Mouse (Mus musculus): Measurements from ENCODE around the gene Gja4. TPM values are rescaled to one million over a fixed set of nuclear protein-coding genes. Genes with fewer than 3 reads are reported as not detected.

The Gja4 gene
- 9.6 and 11.1 TPM in 2 replicates for polyA plus RNA-seq (2016; fragmentation: Nextera tagmentation; extraction: Ambion mirVana)

DNA sequence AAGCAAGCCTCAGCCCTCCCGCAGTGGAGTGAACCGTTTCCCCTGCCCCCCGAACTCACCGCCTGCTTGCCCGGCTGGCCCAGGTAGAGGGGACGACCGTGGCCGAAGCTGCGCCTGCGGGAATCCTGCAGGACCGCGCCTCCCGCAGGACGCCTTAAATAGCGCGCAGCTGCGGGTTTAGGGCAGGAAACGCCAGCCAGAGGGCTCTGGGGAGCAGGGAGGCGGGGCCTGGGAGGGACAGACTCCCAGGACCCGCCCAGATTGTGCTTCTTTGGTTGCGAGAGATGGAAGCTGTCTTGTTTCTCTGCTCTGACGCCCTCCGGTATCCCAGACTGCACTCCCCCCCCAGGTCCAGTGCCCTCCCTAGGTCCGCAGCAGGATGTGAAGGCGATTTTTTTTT is at the start of gene Gja4:
Gene Gja4, minus strand, starts transcription at position 179 of the 400 bp plus-strand sequence.
- no peaks in the 10 kb centered on the region for H3K9me3 ChIP-seq
- peak within 1 kb of the TSS; percentile 63 for H3K27ac ChIP-seq
- peak within 1 kb of the TSS; percentile 60 for H3K4me3 ChIP-seq
- under 1% methylated on average over 25 of the region's 25 CpGs for WGBS
- DNase-seq (ENCODE audit: extremely low spot score, low spot score) = peak; percentile 57
- no peaks in the 10 kb centered on the region for H3K36me3 ChIP-seq (replicated peaks)
- peaks cover 23% of the 10 kb centered on the region for H3K4me1 ChIP-seq
- peaks cover 57% of the 10 kb centered on the region for H3K27me3 ChIP-seq (ENCODE audit: poor library complexity, severe bottlenecking)

- H3K4me1 ChIP-seq = peaks cover 13% of the 10 kb centered on the region
- no peak for DNase-seq (ENCODE audit: extremely low spot score, low spot score)
- H3K36me3 ChIP-seq (replicated peaks) = no peaks in the 10 kb centered on the region
- 69% methylated on average over 4 of the region's 4 CpGs for WGBS
- no peak overlapping the region for H3K27ac ChIP-seq
- peaks cover 18% of the 10 kb centered on the region for H3K27me3 ChIP-seq (ENCODE audit: poor library complexity, severe bottlenecking)
- H3K9me3 ChIP-seq = no peaks in the 10 kb centered on the region
- H3K4me3 ChIP-seq = no peak overlapping the region
Measured at GRCm38 (mm10) chr4:127363331-127363730, 49.5 kb upstream of the Gja4 start.

- H3K9me3 ChIP-seq = no peaks in the 10 kb centered on the region
- 87% methylated on average over 3 of the region's 3 CpGs for WGBS
- H3K36me3 ChIP-seq (replicated peaks) = no peaks in the 10 kb centered on the region
- peaks cover 21% of the 10 kb centered on the region for H3K4me1 ChIP-seq
- peaks cover 26% of the 10 kb centered on the region for H3K27me3 ChIP-seq (ENCODE audit: poor library complexity, severe bottlenecking)
- H3K4me3 ChIP-seq = no peak overlapping the region
- no peak overlapping the region for H3K27ac ChIP-seq
- no peak for DNase-seq (ENCODE audit: extremely low spot score, low spot score)
Measured at GRCm38 (mm10) chr4:127362520-127362919, 48.7 kb upstream of the Gja4 start.

DNA sequence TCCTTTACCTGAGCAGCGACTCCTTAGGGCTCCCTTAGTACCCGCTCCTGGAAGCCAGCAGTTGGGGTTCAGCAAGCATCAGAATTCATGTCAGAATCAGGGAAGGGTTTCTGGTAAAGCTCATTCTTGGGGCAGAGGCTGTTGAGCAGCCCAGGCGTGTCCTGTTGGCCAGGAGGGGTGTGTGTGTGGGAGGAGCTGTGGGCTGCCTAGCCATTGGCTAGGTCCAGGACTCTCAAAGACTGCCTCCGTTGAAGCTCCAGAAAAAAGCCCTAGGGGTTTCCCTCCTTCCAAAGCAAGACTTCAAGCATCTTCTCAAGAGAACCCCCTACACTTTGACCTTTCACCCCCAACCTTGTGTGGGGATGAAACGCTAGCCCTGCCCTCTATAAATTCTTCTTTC is 44.2 kb upstream of the Gja4 start, which contains the start of gene Gjb5:
Gene Gjb5, minus strand, starts transcription at position 164 of the 400 bp plus-strand sequence.
- WGBS = 28% methylated on average over 5 of the region's 5 CpGs
- H3K4me3 ChIP-seq = 0 out of 2 replicates have a peak within 1 kb of the TSS, but pooled peaks have one; percentile 3
- DNase-seq (ENCODE audit: extremely low spot score, low spot score) = no peak
- peaks cover 35% of the 10 kb centered on the region for H3K4me1 ChIP-seq
- 0 out of 2 replicates have a peak within 1 kb of the TSS, but pooled peaks have one; percentile 7 for H3K27ac ChIP-seq
- no peaks in the 10 kb centered on the region for H3K36me3 ChIP-seq (replicated peaks)
- no peaks in the 10 kb centered on the region for H3K9me3 ChIP-seq
- peaks cover 28% of the 10 kb centered on the region for H3K27me3 ChIP-seq (ENCODE audit: poor library complexity, severe bottlenecking)

DNA sequence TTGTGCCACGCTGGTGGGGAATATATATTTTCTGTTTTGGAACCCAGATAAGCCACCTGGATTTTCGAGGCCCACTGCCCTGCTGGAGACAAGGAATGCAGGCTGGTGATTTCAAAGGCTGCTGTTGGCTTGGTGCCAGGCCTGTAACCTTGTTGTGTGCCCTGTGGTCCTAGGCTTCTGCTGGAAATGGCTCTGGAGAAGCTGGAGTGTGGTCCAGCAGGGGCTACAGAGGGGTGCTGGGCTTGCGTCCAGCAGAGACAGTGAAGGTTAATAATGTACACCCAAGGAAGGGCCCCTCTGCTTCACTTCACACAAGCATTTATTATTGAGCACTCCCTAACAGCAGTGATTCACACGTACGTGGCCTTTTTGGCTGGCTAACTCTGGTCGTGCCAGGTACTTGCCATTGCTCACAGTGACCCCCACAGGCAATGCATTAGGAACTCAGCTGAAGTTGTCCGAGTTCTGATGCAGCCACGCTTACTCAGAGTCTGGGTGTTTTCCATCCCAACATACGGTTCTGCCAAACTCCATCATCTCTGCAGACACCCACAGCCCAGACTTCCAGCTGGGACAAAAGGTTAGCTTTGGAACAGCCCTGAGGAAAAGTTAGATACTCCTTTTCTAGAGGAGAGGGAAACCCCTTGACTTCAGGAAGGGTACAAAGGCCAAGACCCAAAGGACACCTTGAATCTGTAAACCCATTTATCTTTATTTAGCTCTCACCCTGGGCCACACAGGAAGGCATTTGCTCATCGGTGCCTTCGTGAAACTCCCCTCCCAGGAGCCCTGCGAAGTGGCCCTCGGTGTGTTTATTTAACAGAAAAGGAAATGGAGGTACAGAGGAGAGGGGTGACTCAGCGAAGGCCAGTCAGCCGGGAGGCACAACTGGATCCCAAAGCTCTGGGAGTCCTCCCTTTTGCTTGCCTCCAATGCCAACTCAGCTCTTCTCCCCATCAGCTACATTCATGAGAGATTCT is 41.0 kb upstream of the Gja4 start:
- H3K4me1 ChIP-seq = peaks cover 35% of the 10 kb centered on the region
- no peak overlapping the region for H3K4me3 ChIP-seq
- DNase-seq (ENCODE audit: extremely low spot score, low spot score) = no peak
- no peaks in the 10 kb centered on the region for H3K9me3 ChIP-seq
- no peaks in the 10 kb centered on the region for H3K36me3 ChIP-seq (replicated peaks)
- 84% methylated on average over 15 of the region's 15 CpGs for WGBS
- no peak overlapping the region for H3K27ac ChIP-seq
- peaks cover 24% of the 10 kb centered on the region for H3K27me3 ChIP-seq (ENCODE audit: poor library complexity, severe bottlenecking)

DNA sequence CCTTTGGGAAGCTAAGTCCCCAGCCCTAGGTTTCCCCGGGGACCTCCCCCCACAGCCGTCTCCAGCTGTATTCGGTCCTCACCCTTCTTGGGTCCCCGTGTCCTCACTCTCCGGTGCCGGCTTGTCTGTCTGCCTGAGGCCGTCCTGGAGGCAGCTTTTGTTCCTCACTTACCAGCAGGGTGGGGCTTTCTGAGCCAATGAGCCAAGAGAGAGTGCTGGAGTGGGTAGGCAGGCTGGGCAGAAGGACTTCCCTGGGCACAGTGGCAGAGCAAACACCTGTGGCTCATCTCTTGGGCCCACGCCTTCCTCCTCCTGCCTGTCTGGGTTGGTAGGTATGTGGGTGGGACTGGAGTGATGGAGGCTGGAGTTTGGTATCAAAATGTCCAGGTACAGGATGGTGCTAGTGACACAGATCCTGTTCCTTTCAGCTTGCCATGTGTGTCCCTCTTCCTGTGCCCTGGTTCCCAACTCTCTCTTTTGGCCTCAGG is 40.2 kb upstream of the Gja4 start, which contains the start of gene Gjb4:
Gene Gjb4, minus strand, starts transcription at position 131 of the 488 bp plus-strand sequence.
- no peak for DNase-seq (ENCODE audit: extremely low spot score, low spot score)
- Histone ChIP-seq H3K27me3 (ENCODE audit: poor library complexity, severe bottlenecking) (peaks cover 16% of the 10 kb centered on the region), H3K4me3 (no peak within 1 kb of the TSS), H3K9me3 (no peaks in the 10 kb centered on the region), H3K4me1 (peaks cover 31% of the 10 kb centered on the region), H3K27ac (peak within 1 kb of the TSS; percentile 21; the same call in 1 of the 2 replicates), H3K36me3 (replicated peaks) (no peaks in the 10 kb centered on the region)
- 44% methylated on average over 8 of the region's 8 CpGs for WGBS

GRCm38 (mm10) chr4:127352594-127352993 is 38.8 kb upstream of the Gja4 start:
- H3K36me3 ChIP-seq (replicated peaks) = no peaks in the 10 kb centered on the region
- peaks cover 2% of the 10 kb centered on the region; the same call in 1 of the 2 replicates for H3K27me3 ChIP-seq (ENCODE audit: poor library complexity, severe bottlenecking)
- H3K4me3 ChIP-seq = no peak overlapping the region
- H3K9me3 ChIP-seq = no peaks in the 10 kb centered on the region
- H3K4me1 ChIP-seq = peaks cover 23% of the 10 kb centered on the region
- no peak overlapping the region for H3K27ac ChIP-seq
- WGBS = 51% methylated on average over 1 of the region's 1 CpGs
- no peak for DNase-seq (ENCODE audit: extremely low spot score, low spot score)

DNA sequence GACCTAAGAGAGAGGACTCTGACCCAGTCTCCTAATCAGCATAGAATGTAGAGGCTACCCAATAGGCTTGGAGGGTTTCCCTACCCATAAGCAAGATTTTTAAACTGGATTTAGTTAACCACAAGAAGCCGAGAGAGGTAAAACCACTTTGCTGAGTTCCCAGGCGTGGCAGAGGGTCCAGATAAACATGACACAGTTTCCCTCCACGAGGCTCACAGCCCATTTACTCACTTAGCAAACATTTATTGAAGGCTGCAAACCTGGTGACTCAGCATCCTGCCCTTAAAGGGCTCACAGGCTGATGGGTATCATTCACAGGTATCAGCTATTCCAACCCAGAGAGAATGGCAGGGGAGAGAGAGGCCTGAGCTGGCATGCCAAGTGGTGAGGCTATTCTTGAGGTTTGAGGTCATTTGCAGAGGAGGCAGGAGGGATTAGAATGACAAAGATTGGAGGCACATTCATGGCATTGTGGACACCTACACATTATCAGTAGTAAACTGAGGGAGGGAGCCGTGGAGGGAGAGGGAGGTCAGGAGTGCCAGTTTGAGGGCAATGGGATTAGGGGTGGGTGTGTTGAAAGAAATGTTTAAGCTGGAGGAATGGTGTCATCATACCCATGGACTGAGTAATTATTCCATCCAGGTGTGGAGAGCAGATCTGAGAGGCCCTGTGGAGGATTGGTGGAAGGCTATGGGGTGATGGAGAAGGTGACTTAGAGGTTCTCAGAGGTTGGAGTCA is 35.9 kb upstream of the Gja4 start:
- Histone ChIP-seq H3K27ac (no peak overlapping the region), H3K27me3 (ENCODE audit: poor library complexity, severe bottlenecking) (no peaks in the 10 kb centered on the region), H3K4me3 (no peak overlapping the region), H3K4me1 (peaks cover 12% of the 10 kb centered on the region), H3K9me3 (no peaks in the 10 kb centered on the region), H3K36me3 (replicated peaks) (no peaks in the 10 kb centered on the region)
- 78% methylated on average over 4 of the region's 4 CpGs for WGBS
- no peak for DNase-seq (ENCODE audit: extremely low spot score, low spot score)

- 94% methylated on average over 5 of the region's 5 CpGs for WGBS
- no peaks in the 10 kb centered on the region for H3K4me1 ChIP-seq
- no peaks in the 10 kb centered on the region for H3K36me3 ChIP-seq (replicated peaks)
- H3K9me3 ChIP-seq = no peaks in the 10 kb centered on the region
- no peak for DNase-seq (ENCODE audit: extremely low spot score, low spot score)
- no peaks in the 10 kb centered on the region for H3K27me3 ChIP-seq (ENCODE audit: poor library complexity, severe bottlenecking)
- no peak overlapping the region for H3K27ac ChIP-seq
- no peak overlapping the region for H3K4me3 ChIP-seq
Measured at GRCm38 (mm10) chr4:127345000-127345399, 31.2 kb upstream of the Gja4 start.

DNA sequence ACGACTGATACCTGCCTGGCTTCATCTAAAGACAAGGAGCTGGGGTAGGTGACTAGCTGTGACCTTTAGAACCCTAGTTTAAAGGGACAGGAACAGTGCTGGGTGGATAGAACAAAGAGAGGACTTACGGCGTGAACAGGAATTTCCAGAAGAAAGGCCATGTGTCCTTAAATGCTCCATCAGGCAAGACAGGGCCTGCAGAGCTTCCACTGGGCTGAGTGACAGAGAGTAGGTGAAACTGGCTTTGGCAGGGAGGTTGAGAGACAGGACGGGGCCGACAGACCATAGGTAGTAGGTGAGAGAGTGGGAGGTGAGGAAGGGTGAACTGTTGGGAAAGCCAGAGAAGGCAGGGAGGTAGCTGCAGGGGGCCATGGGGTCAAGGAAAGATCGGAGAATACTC is 27.5 kb upstream of the Gja4 start:
- WGBS = 61% methylated on average over 6 of the region's 6 CpGs
- Histone ChIP-seq H3K27ac (no peak overlapping the region), H3K36me3 (replicated peaks) (no peaks in the 10 kb centered on the region), H3K27me3 (ENCODE audit: poor library complexity, severe bottlenecking) (no peaks in the 10 kb centered on the region), H3K4me3 (no peak overlapping the region), H3K4me1 (no peaks in the 10 kb centered on the region), H3K9me3 (no peaks in the 10 kb centered on the region)
- DNase-seq (ENCODE audit: extremely low spot score, low spot score) = no peak

GRCm38 (mm10) chr4:127337668-127338067 is 23.8 kb upstream of the Gja4 start:
- H3K27ac ChIP-seq = no peak overlapping the region
- H3K4me3 ChIP-seq = no peak overlapping the region
- peaks cover 8% of the 10 kb centered on the region for H3K4me1 ChIP-seq
- DNase-seq (ENCODE audit: extremely low spot score, low spot score) = no peak
- peaks cover 12% of the 10 kb centered on the region for H3K27me3 ChIP-seq (ENCODE audit: poor library complexity, severe bottlenecking)
- H3K9me3 ChIP-seq = no peaks in the 10 kb centered on the region
- H3K36me3 ChIP-seq (replicated peaks) = no peaks in the 10 kb centered on the region
- 87% methylated on average over 5 of the region's 5 CpGs for WGBS

- Histone ChIP-seq H3K9me3 (no peaks in the 10 kb centered on the region), H3K4me3 (no peak overlapping the region), H3K27me3 (ENCODE audit: poor library complexity, severe bottlenecking) (peaks cover 39% of the 10 kb centered on the region), H3K36me3 (replicated peaks) (no peaks in the 10 kb centered on the region), H3K27ac (no peak overlapping the region), H3K4me1 (peaks cover 27% of the 10 kb centered on the region)
- 45% methylated on average over 5 of the region's 5 CpGs for WGBS
- no peak for DNase-seq (ENCODE audit: extremely low spot score, low spot score)
Measured at GRCm38 (mm10) chr4:127334870-127335504, 21.1 kb upstream of the Gja4 start.
